In genomic region chr6:47192478-47192877, GRCm38 (mm10) we compare ENCODE assay signal across 16 mouse cellular contexts.
A peak's percentile ranks its signal among the peaks of the same experiment; 100 is the strongest.
DNase-seq lines count a peak whose midpoint lies in the region; ATAC-seq and TF ChIP-seq lines count a peak whose summit lies in the region.
"Had no signal": no experiment of that assay in that cellular context is flagged by ENCODE, and none has a peak within 500 bp of the region (broad histone marks: within the 10 kb centered on the region; RNA-seq: fewer than 3 reads in every experiment).

No protein-coding gene starts in this region.

- no peak for TF ChIP-seq EP300 in heart, postnatal 0 days (IDR thresholded peaks at IDR 0.05; ENCODE audit: low read depth)

- H3K4me2 ChIP-seq in forebrain, embryonic 15.5 days (replicated peaks): no peak overlapping the region
- H3K4me2 ChIP-seq in forebrain, embryonic 14.5 days (ENCODE audit: low read length): no peak overlapping the region
- H3K4me2 ChIP-seq in heart, postnatal 0 days (ENCODE audit: low read depth, low read length): peak overlapping the region; percentile 58
- peak overlapping the region; percentile 64 for H3K4me2 ChIP-seq in liver, embryonic 15.5 days

- no peak for TF ChIP-seq POLR2A in brain, embryonic 14.5 days (IDR thresholded peaks at IDR 0.05; ENCODE audit: borderline replicate concordance, extremely low read depth, insufficient read depth, insufficient read length, poor library complexity, severe bottlenecking)

- no peaks in the 10 kb centered on the region for H3K4me1 ChIP-seq in forebrain, embryonic 15.5 days
- H3K4me1 ChIP-seq in forebrain, embryonic 14.5 days (ENCODE audit: control insufficient read depth, insufficient read depth, low read length): no peaks in the 10 kb centered on the region
- peaks cover 5% of the 10 kb centered on the region; the same call in 1 of the 2 replicates for H3K4me1 ChIP-seq in heart, postnatal 0 days (ENCODE audit: control insufficient read depth, insufficient read depth)
- peaks cover 16% of the 10 kb centered on the region for H3K4me1 ChIP-seq in liver, embryonic 15.5 days (replicated peaks)

- H3K27me3 ChIP-seq in forebrain, embryonic 15.5 days: no peaks in the 10 kb centered on the region
- no peaks in the 10 kb centered on the region for H3K27me3 ChIP-seq in forebrain, embryonic 14.5 days (replicated peaks; ENCODE audit: control insufficient read depth, insufficient read depth, low read length)
- H3K27me3 ChIP-seq in heart, postnatal 0 days (ENCODE audit: control insufficient read depth, insufficient read depth, low read length): no peaks in the 10 kb centered on the region
- H3K27me3 ChIP-seq in liver, embryonic 15.5 days: no peaks in the 10 kb centered on the region

- no peak for TF ChIP-seq CTCF in heart, postnatal 0 days (IDR thresholded peaks at IDR 0.05; ENCODE audit: low read depth)
- TF ChIP-seq CTCF in brain, embryonic 14.5 days (IDR thresholded peaks at IDR 0.05; ENCODE audit: borderline replicate concordance, extremely low read depth, insufficient read depth, insufficient read length): no peak

- no peaks in the 10 kb centered on the region for H3K9me3 ChIP-seq in forebrain, embryonic 15.5 days
- no peaks in the 10 kb centered on the region for H3K9me3 ChIP-seq in forebrain, embryonic 14.5 days (replicated peaks; ENCODE audit: control insufficient read depth, low read length)
- H3K9me3 ChIP-seq in heart, postnatal 0 days (replicated peaks; ENCODE audit: control insufficient read depth, low read length): no peaks in the 10 kb centered on the region
- H3K9me3 ChIP-seq in liver, embryonic 15.5 days (replicated peaks): no peaks in the 10 kb centered on the region
- H3K9me3 ChIP-seq: hindbrain, embryonic 10.5 days; megakaryocyte, embryonic 14.5 days had no signal

- no peaks in the 10 kb centered on the region for H3K36me3 ChIP-seq in forebrain, embryonic 15.5 days
- no peaks in the 10 kb centered on the region for H3K36me3 ChIP-seq in forebrain, embryonic 14.5 days (ENCODE audit: control insufficient read depth, insufficient read depth, low read length)
- H3K36me3 ChIP-seq in heart, postnatal 0 days (replicated peaks; ENCODE audit: control insufficient read depth, insufficient read depth, low read length): no peaks in the 10 kb centered on the region
- H3K36me3 ChIP-seq in liver, embryonic 15.5 days (replicated peaks): no peaks in the 10 kb centered on the region
- H3K36me3 ChIP-seq: hindbrain, embryonic 10.5 days had no signal

- no peak overlapping the region for H3K9ac ChIP-seq in forebrain, embryonic 15.5 days (replicated peaks)
- no peak overlapping the region for H3K9ac ChIP-seq in forebrain, embryonic 14.5 days (ENCODE audit: low read length)
- no peak overlapping the region for H3K9ac ChIP-seq in heart, postnatal 0 days (replicated peaks; ENCODE audit: low read depth, low read length)
- no peak overlapping the region for H3K9ac ChIP-seq in liver, embryonic 15.5 days

- ATAC-seq in forebrain, embryonic 15.5 days (replicated peaks): 0 out of 2 replicates have a peak, but pooled peaks have one; percentile 23
- no peak for ATAC-seq in forebrain, embryonic 14.5 days
- no peak for ATAC-seq in heart, postnatal 0 days (ENCODE audit: insufficient read depth, low read depth)
- no peak for ATAC-seq in liver, embryonic 15.5 days (ENCODE audit: insufficient read depth)
- ATAC-seq in inflammation-experienced regulatory T-cells, adult 6 months: no peak

- DNase-seq in forebrain, embryonic 14.5 days (ENCODE audit: low spot score): no peak
- DNase-seq in heart, postnatal 0 days (ENCODE audit: low spot score): no peak
- no peak for DNase-seq in heart, adult 18-20 months
- peak; percentile 24 for DNase-seq in brain, embryonic 14.5 days (ENCODE audit: low read depth)
- DNase-seq: adrenal gland, adult 8-10 months; cerebellum, adult 11 months; cerebellum, postnatal 25 days; kidney, adult 9 months; layer of hippocampus, postnatal 36 days; lung, postnatal 10 days; thymus, postnatal 4 days had no signal

- 73% methylated on average over 9 of the region's 9 CpGs for WGBS in forebrain, embryonic 15.5 days
- WGBS in forebrain, embryonic 14.5 days: 75% methylated on average over 9 of the region's 9 CpGs
- 43% methylated on average over 9 of the region's 9 CpGs for WGBS in heart, postnatal 0 days
- 70% methylated on average over 9 of the region's 9 CpGs for WGBS in liver, embryonic 15.5 days (ENCODE audit: insufficient replicate concordance)

- no peak overlapping the region for H3K27ac ChIP-seq in forebrain, embryonic 15.5 days (replicated peaks)
- no peak overlapping the region for H3K27ac ChIP-seq in forebrain, embryonic 14.5 days (ENCODE audit: low read depth, low read length)
- H3K27ac ChIP-seq in heart, postnatal 0 days (ENCODE audit: low read depth): no peak overlapping the region
- H3K27ac ChIP-seq in liver, embryonic 15.5 days (replicated peaks): peak overlapping the region; percentile 45; the same call in 1 of the 2 replicates
- H3K27ac ChIP-seq: hindbrain, embryonic 10.5 days had no signal

- no peak overlapping the region for H3K4me3 ChIP-seq in forebrain, embryonic 15.5 days
- no peak overlapping the region for H3K4me3 ChIP-seq in forebrain, embryonic 14.5 days (ENCODE audit: low read depth, low read length)
- no peak overlapping the region for H3K4me3 ChIP-seq in heart, postnatal 0 days (ENCODE audit: low read depth, low read length)
- H3K4me3 ChIP-seq in liver, embryonic 15.5 days (replicated peaks): no peak overlapping the region
- H3K4me3 ChIP-seq: hindbrain, embryonic 10.5 days; megakaryocyte, embryonic 14.5 days had no signal

Comparison
In these comparisons a context has a peak if more than half of its experiments do, and no peak if none do; other contexts are left out.
1. H3K4me2 ChIP-seq: peak in heart, postnatal 0 days (single experiment) and liver, embryonic 15.5 days (single experiment); none in forebrain, embryonic 15.5 days (single experiment) and forebrain, embryonic 14.5 days (single experiment).